Mouse (Mus musculus): Measurements from ENCODE around the gene Nipsnap1. TPM values are rescaled to one million over a fixed set of nuclear protein-coding genes. Genes with fewer than 3 reads are reported as not detected.

Nipsnap1 gene
- polyA plus RNA-seq, 1 experiment: 0.72 TPM

GRCm38 (mm10) chr11:4936243-4936642 is 62.5 kb downstream of the Nipsnap1 start:
- no peak for TF ChIP-seq GATA1 (IDR thresholded peaks at IDR 0.05; ENCODE audit: low read length)
- no peak for TF ChIP-seq TAL1 (IDR thresholded peaks at IDR 0.05; ENCODE audit: low read length)

More at GRCm38 (mm10) chr11:4936243-4936642, 62.5 kb downstream of the Nipsnap1 start:
- H3K36me3 ChIP-seq (ENCODE audit: control insufficient read depth): no peaks in the 10 kb centered on the region
- no peaks in the 10 kb centered on the region for H3K9me3 ChIP-seq (ENCODE audit: control insufficient read depth, low read length)
- H3K27me3 ChIP-seq (ENCODE audit: control insufficient read depth): no peaks in the 10 kb centered on the region
- H3K4me1 ChIP-seq (ENCODE audit: control insufficient read depth): no peaks in the 10 kb centered on the region
- H3K4me3 ChIP-seq (replicated peaks): no peak overlapping the region

Other genes with a start within 250 kb of the Nipsnap1 start
- gene Ascc2, start 236.2 kb upstream of the Nipsnap1 start, polyA plus RNA-seq (2012): 4.5 and 5.3 TPM in 2 replicates
- gene Uqcr10, start 169.6 kb upstream of the Nipsnap1 start, polyA plus RNA-seq (2012): 7.9 and 8.8 TPM in 2 replicates
- 5.8 and 7.4 TPM in 2 replicates for gene Zmat5, start 169.3 kb upstream of the Nipsnap1 start, polyA plus RNA-seq (2012)
- gene Cabp7, start 127.2 kb upstream of the Nipsnap1 start, polyA plus RNA-seq (2012): not detected in 2 replicates
- 1.5 and 1.6 TPM in 2 replicates for gene Nf2, start 24.4 kb upstream of the Nipsnap1 start, polyA plus RNA-seq (2012)
- gene Thoc5, start 21.4 kb downstream of the Nipsnap1 start, polyA plus RNA-seq (2012): 0.29 and 0.65 TPM in 2 replicates
- 0.01 and 0.02 TPM in 2 replicates for gene Nefh, start 74.1 kb downstream of the Nipsnap1 start, polyA plus RNA-seq (2012)
- 17.5 and 18.7 TPM in 2 replicates for gene Ap1b1, start 112.9 kb downstream of the Nipsnap1 start, polyA plus RNA-seq (2012)
- not detected in 2 replicates for gene Rasl10a, start 184.2 kb downstream of the Nipsnap1 start, polyA plus RNA-seq (2012)
- 1.7 and 2.3 TPM in 2 replicates for gene Gas2l1, start 191.4 kb downstream of the Nipsnap1 start, polyA plus RNA-seq (2012)
- 1.6 and 2.0 TPM in 2 replicates for gene Rhbdd3, start 225.0 kb downstream of the Nipsnap1 start, polyA plus RNA-seq (2012)
- 130 and 171 TPM in 2 replicates for gene Ewsr1, start 225.3 kb downstream of the Nipsnap1 start, polyA plus RNA-seq (2012)